Mouse (Mus musculus) gastrocnemius, adult 8-10 months (tissue): ENCODE measurements around the gene Zfp934. TPM values are rescaled to one million over a fixed set of nuclear protein-coding genes. Genes with fewer than 3 reads are reported as not detected.
A peak's percentile ranks its signal among the peaks of the same experiment; 100 is the strongest.
"Not testable (repeated sequence)": the region's sequence is repeated elsewhere in the genome, so short reads cannot be mapped to it uniquely, and the experiment has no call there.

ENCODE experiments used
- DNase-seq, 2 experiments: peaks; one replicate each; pipeline ENCODE4 v3.0.0; 2022; ENCODE audit warnings: low spot score in 2 of 2
- microRNA-seq: library from miRNA; unstranded; fragments of <30 nt; microRNA quantifications from one replicate; pipeline ENCODE4 v1.2.0, GENCODE M21; 2022
- total RNA-seq, 4 experiments: library from RNA; stranded (reverse); gene quantifications; 2 replicates each; pipeline ENCODE4 v1.2.4; 2022

Zfp934 gene
- total RNA-seq = 1 to 10 TPM; 1.4 to 3.6 (median 3.0) TPM

DNA sequence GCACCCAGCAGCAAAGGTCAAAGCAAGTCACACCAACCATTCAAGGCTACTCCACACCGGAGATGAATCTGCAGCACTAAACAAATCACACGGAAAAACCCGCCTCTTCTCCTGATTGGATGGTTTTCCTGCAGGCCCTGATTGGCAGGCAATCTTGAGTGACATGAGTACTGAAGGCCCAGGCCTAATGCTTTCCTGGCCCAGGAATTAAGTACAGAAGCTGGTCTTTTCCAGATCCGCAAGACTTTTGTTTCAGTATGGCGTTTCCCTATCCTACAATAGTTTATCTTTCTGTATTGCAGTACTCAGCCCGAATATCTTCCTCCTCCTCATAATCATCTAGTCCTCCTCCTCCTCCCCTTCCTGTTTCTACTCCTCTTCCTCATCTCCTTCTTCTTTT, at the start of gene Zfp934:
Gene Zfp934 (minus strand): TSS at position 101 of the 400 bp plus-strand sequence.
- DNase-seq = not testable (repeated sequence)

DNA sequence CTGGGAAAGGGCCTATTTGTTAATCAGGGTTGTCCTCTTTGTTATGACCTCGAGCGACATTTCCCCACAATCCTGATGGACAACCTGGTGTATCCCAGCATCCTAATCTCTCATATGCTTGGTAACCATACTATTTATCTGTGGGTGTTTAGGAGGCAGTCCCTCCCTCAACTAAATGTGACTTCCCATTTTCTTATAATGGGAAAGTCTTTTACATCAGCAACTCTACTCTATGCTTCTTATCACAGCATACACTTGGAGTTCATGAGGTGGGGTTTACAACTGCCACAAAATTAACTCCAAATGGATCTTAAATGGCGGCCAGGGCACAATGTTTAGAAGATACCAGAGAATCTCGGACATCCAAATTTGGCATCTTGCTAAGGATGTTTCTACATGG, 46.5 kb upstream of the Zfp934 start:
- DNase-seq = not testable (repeated sequence)

DNA sequence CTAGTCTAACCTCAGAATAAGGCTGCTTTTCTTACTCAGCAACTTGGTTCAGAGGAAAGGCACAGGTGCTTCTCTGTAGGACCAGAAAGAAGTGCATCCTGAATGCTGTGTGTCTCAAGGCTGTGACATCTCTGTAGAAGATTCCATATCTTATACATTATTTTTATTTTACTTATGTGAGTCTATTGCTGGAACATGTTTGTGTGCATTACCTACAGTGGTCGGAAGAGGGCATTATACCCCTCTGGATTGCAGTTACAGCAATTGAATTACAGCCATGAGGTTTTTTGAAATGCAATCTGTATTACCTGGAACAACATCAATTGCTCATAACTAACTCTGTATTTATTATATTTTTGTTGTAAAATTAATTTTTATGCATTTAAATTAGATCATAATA, 9.3 kb downstream of the Zfp934 start:
- not testable (repeated sequence) for DNase-seq

DNA sequence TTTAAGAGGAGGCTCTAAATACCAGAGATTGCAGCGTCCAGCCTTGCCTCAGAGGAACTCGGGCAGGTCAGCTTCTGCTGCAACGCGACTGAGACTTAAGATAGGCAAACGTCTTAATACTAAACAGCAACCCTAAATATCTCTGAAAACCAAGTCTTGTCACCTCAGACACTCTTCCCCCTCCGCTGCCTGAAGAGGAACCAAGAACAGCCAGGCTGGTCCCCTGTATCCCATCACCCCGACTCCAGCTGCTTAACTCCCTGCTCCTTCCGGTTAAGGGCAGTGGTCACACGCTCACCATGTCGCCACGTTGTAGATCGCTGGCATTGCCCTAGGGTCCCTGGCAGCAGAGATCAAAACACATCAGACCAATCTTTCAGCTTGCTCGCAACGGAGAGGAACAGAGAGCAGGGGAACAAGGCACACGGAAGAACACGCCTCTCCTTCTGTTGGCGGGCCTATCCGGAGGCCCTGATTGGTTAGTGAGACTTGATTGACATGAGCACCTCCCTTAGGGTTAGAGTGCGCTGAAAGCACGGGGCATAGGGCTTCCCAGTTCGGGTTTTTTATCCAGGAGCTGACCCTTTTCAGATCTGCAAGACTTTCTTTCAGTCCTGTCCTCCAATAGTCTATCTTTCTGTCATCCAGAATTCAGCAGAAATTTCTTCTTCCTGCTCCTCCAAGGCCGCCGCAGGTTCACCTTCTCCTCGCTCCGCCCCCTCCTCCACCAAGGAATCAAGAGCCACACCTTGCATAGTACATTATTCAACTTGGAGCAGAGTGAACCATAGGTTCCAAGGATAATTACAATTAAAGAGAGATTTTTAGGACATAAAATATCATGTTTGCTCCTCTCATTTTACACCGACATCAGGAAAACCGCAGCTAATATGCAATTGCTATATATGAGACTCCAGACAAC, 12.5 kb downstream of the Zfp934 start, which contains the start of gene Zfp935:
Gene Zfp935 (minus strand): TSS at position 323 of the 922 bp plus-strand sequence.
- peak; percentile 36 to 50 for DNase-seq

DNA sequence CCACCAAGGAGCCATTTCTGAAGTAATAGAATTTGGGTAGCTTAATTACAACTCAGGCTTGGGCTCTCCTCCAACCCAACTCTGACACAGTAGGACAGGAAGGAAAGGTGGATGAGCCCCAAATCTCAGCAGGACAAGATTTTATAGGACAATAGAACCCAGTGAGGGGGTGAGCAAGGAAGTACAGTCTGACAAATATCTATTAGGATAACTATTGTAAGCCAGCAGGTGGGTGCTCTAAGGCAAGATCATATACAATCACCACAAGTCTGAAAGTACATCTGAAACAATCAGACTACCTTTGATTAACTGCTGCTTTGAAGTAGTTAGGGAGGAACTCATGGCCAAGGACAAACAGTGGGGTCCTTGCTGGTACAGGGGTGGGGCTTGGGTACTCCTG, 40.9 kb downstream of the Zfp934 start:
- not testable (repeated sequence) for DNase-seq

DNA sequence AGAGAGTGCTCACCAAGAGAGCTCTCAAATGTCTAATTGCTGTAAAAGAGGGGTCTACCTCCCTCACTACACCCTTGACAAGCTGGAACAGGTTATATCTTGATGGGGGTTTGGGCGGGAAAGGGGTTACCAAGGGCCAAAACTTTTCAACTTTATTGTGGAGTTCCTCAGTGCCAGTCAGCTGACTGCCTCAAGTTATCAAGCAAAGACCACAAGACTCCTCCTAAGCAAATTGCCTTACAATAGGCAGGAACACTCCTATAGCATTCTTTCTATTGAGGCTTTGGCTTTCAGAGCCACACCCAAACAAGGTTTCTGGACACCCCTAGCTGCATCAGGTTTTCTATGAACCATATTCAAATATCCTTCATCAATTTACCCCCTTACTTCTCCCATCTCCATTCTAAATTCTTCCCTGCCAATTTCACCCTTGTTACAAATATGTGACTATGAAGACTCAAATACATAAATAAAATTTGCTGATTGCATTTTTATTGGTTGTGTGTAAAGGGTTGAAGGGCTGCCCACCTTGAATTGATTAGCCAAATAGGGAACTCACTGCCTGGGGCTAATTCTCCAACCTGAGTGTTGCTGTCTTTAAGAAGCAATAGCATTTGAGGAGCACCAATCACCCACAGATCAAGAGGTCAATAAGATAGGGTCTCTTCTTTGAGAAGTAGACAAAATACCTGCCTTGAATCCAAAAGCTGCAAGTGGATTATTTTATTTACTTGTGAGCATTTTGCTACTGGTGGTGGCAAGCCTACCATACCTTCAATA, 60.2 kb downstream of the Zfp934 start:
- DNase-seq = not testable (repeated sequence)

DNA sequence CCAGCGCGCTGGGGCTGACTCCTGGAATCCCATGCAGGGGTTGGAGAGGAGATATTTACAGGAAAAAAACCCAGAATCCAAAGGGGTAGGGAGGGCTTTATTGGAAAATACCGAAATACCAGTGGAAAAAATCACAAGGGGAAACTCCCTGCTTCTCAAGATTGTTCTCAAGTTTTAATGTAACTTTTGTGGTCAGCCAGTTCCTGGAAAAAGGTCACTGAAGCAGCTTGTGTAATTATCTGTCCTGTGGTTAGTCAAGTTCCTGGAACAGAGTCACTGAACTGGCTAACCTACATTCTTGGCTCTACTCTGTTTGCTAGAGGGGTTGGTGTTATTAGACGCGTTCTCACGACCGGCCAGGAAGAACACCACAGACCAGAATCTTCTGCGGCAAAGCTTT, 98.3 kb downstream of the Zfp934 start:
- DNase-seq = not testable (repeated sequence)

DNA sequence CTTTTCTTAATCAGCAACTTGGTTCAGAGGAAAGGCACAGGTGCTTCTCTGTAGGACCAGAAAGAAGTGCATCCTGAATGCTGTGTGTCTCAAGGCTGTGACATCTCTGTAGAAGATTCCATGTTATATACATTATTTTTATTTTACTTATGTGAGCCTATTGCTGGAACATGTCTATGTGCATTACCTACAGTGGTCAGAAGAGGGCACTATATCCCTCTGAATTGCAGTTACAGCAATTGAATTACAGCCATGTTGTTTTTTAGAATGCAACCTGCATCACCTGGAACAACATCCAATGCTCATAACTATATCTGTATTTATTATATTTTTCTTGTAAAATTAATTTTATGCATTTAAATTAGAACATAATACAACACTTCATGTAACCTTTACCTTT, 101.1 kb downstream of the Zfp934 start:
- not testable (repeated sequence) for DNase-seq

DNA sequence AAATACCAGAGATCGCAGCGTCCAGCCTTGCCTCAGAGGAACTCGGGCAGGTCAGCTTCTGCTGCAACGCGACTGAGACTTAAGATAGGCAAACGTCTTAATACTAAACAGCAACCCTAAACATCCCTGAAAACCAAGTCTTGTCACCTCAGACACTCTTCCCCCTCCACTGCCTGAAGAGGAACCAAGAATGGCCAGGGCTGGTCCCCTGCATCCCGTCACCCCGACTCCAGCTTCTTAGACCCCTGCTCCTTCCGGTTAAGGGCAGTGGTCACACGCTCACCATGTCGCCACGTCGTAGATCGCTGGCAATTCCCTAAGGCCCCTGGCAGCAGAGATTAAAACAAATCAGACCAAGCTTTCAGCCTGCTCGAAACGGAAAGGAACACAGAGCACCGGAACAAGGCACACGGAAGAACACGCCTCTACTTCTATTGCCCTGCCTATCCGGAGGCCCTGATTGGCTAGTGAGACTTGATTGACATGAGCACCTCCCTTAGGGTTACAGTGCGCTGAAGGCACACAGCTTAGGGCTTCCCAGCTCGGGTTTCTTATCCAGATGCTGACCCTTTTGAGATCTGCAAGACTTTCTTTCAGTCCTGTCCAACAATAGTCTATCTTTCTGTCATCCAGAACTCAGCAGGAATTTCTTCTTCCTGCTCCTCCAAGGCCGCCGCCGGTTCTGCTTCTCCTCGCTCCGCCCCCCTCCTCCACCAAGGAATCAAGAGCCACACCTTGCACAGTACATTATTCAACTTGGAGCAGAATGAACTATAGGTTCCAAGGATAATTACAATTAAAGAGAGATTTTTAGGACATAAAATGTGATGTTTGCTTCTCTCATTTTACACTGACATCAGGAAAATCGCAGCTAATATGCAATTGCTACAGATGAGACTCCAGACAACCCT, 104.3 kb downstream of the Zfp934 start, which contains the start of gene Gm49359:
Gene Gm49359 (minus strand): TSS at position 409 of the 911 bp plus-strand sequence.
- DNase-seq = peak; percentile 78 to 79

Small RNA genes within 50 kb of the gene (microRNA-seq; reads per million reads assigned to microRNA genes)
- not detected for gene Gm22256

Other genes starting within 250 kb of the Zfp934 start
- under 1 TPM; 0.21 to 0.74 (median 0.31) TPM for gene Gm3604, start 188.0 kb downstream of the Zfp934 start, total RNA-seq
- gene Gm49359, start 104.4 kb downstream of the Zfp934 start, total RNA-seq = 1 to 10 TPM; 3.6 to 5.5 (median 4.8) TPM
- 1 to 10 TPM in 1 of 4 experiments, under 1 TPM in 2, not detected in 1; 0.40 to 1.2 (median 0.40) TPM for gene Zfp935, start 12.7 kb downstream of the Zfp934 start, total RNA-seq
- 1 to 10 TPM in 3 of 4 experiments, under 1 TPM in 1; 0.56 to 1.3 (median 1.2) TPM for gene 6720489N17Rik, start 53.0 kb upstream of the Zfp934 start, total RNA-seq
- 1 to 10 TPM in 3 of 4 experiments, under 1 TPM in 1; 0.48 to 2.1 (median 1.6) TPM for gene Platr25, start 189.5 kb upstream of the Zfp934 start, total RNA-seq
- gene Gm5141, start 214.6 kb upstream of the Zfp934 start, total RNA-seq = under 1 TPM; 0.22 to 0.60 (median 0.44) TPM